Mouse (Mus musculus) limb, embryonic 10.5 days (tissue): ENCODE results near the gene Trim17. TPM values are rescaled to one million over a fixed set of nuclear protein-coding genes. Genes with fewer than 3 reads are reported as not detected.

ENCODE experiments used
- DNase-seq: peaks from one replicate; pipeline ENCODE4 v3.0.0-alpha.2; 2017; ENCODE audit warnings: low spot score
- H3K27ac ChIP-seq: fragments of 300-500 bp; sonication (generic); 2 replicates; pipeline ENCODE4 v1.5.1; 2016; ENCODE audit warnings: mild to moderate bottlenecking
- H3K27me3 ChIP-seq: fragments of 300-500 bp; sonication (generic); 2 replicates; pipeline ENCODE4 v1.6.1; 2016; ENCODE audit warnings: low read depth, mild to moderate bottlenecking; ENCODE audit not compliant: poor library complexity, severe bottlenecking
- H3K36me3 ChIP-seq: fragments of 300-500 bp; sonication (generic); 2 replicates; pipeline ENCODE4 v1.6.1; 2016; ENCODE audit warnings: mild to moderate bottlenecking, moderate library complexity
- H3K4me1 ChIP-seq: fragments of 300-500 bp; sonication (generic); 2 replicates; pipeline ENCODE4 v1.6.1; 2016
- H3K4me3 ChIP-seq: fragments of 300-500 bp; sonication (generic); 2 replicates; pipeline ENCODE4 v1.5.1; 2016; ENCODE audit warnings: mild to moderate bottlenecking, moderate library complexity
- H3K9me3 ChIP-seq: fragments of 300-500 bp; sonication (generic); replicated peaks from 2 replicates; pipeline ENCODE4 v1.6.1; 2016; ENCODE audit warnings: mild to moderate bottlenecking
- WGBS: fragments of 180-500 bp; shearing (Covaris S2); methylation state at CpG from one replicate; pipeline ENCODE4 v1.1.7; 2016; 5-methylcytosine and 5-hydroxymethylcytosine counted together
- polyA plus RNA-seq: library from polyadenylated mRNA; unstranded; fragments of >200 nt; fragmentation: Nextera tagmentation; extraction: Ambion mirVana; gene quantifications from 2 replicates; pipeline ENCODE4 v1.2.1, GENCODE M21; 2016

Trim17 gene
- polyA plus RNA-seq, 1 experiment from 2014 or later, result 0.35 TPM

- H3K27ac ChIP-seq, result no peak overlapping the region
Observed at GRCm38 (mm10) chr11:58929055-58929454, 25.4 kb upstream of the Trim17 start.

GRCm38 (mm10) chr11:58929641-58930040 lies 24.8 kb upstream of the Trim17 start:
- H3K4me3 ChIP-seq, result no peak overlapping the region
- WGBS, result 50% methylated on average over 3 of the region's 3 CpGs
- no peaks in the 10 kb centered on the region for H3K9me3 ChIP-seq
- no peak for DNase-seq
- H3K27ac ChIP-seq, result no peak overlapping the region
- H3K4me1 ChIP-seq, result 0 out of 2 replicates have a peak, but pooled peaks cover 6% of the 10 kb centered on the region
- no peaks in the 10 kb centered on the region for H3K27me3 ChIP-seq
- H3K36me3 ChIP-seq, result peaks cover 39% of the 10 kb centered on the region

More at GRCm38 (mm10) chr11:58929055-58929454, 25.4 kb upstream of the Trim17 start:
- peaks cover 33% of the 10 kb centered on the region for H3K36me3 ChIP-seq
- no peak overlapping the region for H3K4me3 ChIP-seq
- no peak for DNase-seq
- H3K4me1 ChIP-seq, result 0 out of 2 replicates have a peak, but pooled peaks cover 6% of the 10 kb centered on the region
- no peaks in the 10 kb centered on the region for H3K9me3 ChIP-seq
- 67% methylated on average over 4 of the region's 4 CpGs for WGBS
- no peaks in the 10 kb centered on the region for H3K27me3 ChIP-seq

GRCm38 (mm10) chr11:58930254-58930653 lies 24.2 kb upstream of the Trim17 start:
- Histone ChIP-seq H3K4me1 (0 out of 2 replicates have a peak, but pooled peaks cover 6% of the 10 kb centered on the region), H3K27me3 (no peaks in the 10 kb centered on the region), H3K27ac (no peak overlapping the region), H3K36me3 (peaks cover 44% of the 10 kb centered on the region), H3K9me3 (no peaks in the 10 kb centered on the region), H3K4me3 (no peak overlapping the region)
- DNase-seq, result no peak
- 87% methylated on average over 3 of the region's 3 CpGs for WGBS

- H3K4me3 ChIP-seq, result no peak overlapping the region
- H3K36me3 ChIP-seq, result peaks cover 56% of the 10 kb centered on the region
- H3K27ac ChIP-seq, result no peak overlapping the region
- H3K4me1 ChIP-seq, result 0 out of 2 replicates have a peak, but pooled peaks cover 6% of the 10 kb centered on the region
- no peaks in the 10 kb centered on the region for H3K27me3 ChIP-seq
- DNase-seq, result no peak
- 88% methylated on average over 4 of the region's 4 CpGs for WGBS
- H3K9me3 ChIP-seq, result no peaks in the 10 kb centered on the region
Observed at GRCm38 (mm10) chr11:58931576-58931975, 22.9 kb upstream of the Trim17 start.

- Histone ChIP-seq H3K27me3 (no peaks in the 10 kb centered on the region), H3K27ac (peak overlapping the region; percentile 94), H3K9me3 (no peaks in the 10 kb centered on the region), H3K4me3 (peak overlapping the region; percentile 83), H3K4me1 (peaks cover 20% of the 10 kb centered on the region), H3K36me3 (peaks cover 40% of the 10 kb centered on the region)
- under 1% methylated on average over 13 of the region's 13 CpGs for WGBS
- DNase-seq, result no peak
Observed at GRCm38 (mm10) chr11:58937909-58938308, 16.6 kb upstream of the Trim17 start.

GRCm38 (mm10) chr11:58938322-58939087 lies 16.0 kb upstream of the Trim17 start, which contains the start of gene Rnf187:
TSS of gene Rnf187 (minus strand) at chr11:58938916.
- WGBS, result under 1% methylated on average over 95 of the region's 95 CpGs
- peak; percentile 94 for DNase-seq
- Histone ChIP-seq H3K4me1 (peaks cover 20% of the 10 kb centered on the region), H3K27ac (peak within 1 kb of the TSS; percentile 94), H3K4me3 (peak within 1 kb of the TSS; percentile 83), H3K36me3 (peaks cover 34% of the 10 kb centered on the region), H3K27me3 (no peaks in the 10 kb centered on the region; the same call in 1 of the 2 replicates), H3K9me3 (no peaks in the 10 kb centered on the region)

- WGBS, result 22% methylated on average over 6 of the region's 6 CpGs
- Histone ChIP-seq H3K27ac (peak overlapping the region; percentile 94), H3K36me3 (peaks cover 29% of the 10 kb centered on the region), H3K4me1 (peaks cover 20% of the 10 kb centered on the region), H3K4me3 (peak overlapping the region; percentile 83), H3K27me3 (peaks cover 5% of the 10 kb centered on the region), H3K9me3 (no peaks in the 10 kb centered on the region)
- no peak for DNase-seq
Observed at GRCm38 (mm10) chr11:58939088-58939439, 15.4 kb upstream of the Trim17 start.

- Histone ChIP-seq H3K4me3 (no peak overlapping the region), H3K27me3 (peaks cover 54% of the 10 kb centered on the region), H3K9me3 (no peaks in the 10 kb centered on the region), H3K27ac (no peak overlapping the region), H3K36me3 (no peaks in the 10 kb centered on the region), H3K4me1 (peaks cover 4% of the 10 kb centered on the region)
- no peak for DNase-seq
- WGBS, result 74% methylated on average over 5 of the region's 5 CpGs
Observed at GRCm38 (mm10) chr11:58944136-58944535, 10.3 kb upstream of the Trim17 start.

- no peak overlapping the region for H3K4me3 ChIP-seq
- DNase-seq, result no peak
- H3K27ac ChIP-seq, result no peak overlapping the region
- WGBS, result 73% methylated on average over 3 of the region's 3 CpGs
- no peaks in the 10 kb centered on the region for H3K9me3 ChIP-seq
- H3K4me1 ChIP-seq, result peaks cover 11% of the 10 kb centered on the region
- peaks cover 86% of the 10 kb centered on the region for H3K27me3 ChIP-seq
- no peaks in the 10 kb centered on the region for H3K36me3 ChIP-seq
Observed at GRCm38 (mm10) chr11:58947306-58947705, 7.2 kb upstream of the Trim17 start.

- peak overlapping the region; percentile 46 for H3K4me3 ChIP-seq
- peaks cover 92% of the 10 kb centered on the region for H3K27me3 ChIP-seq
Observed at GRCm38 (mm10) chr11:58947798-58948528, 6.5 kb upstream of the Trim17 start.

GRCm38 (mm10) chr11:58948542-58949479 lies 5.7 kb upstream of the Trim17 start, which contains the start of gene Hist3h2ba:
TSS of gene Hist3h2ba (plus strand) at chr11:58948920.
- H3K4me3 ChIP-seq, result peak within 1 kb of the TSS; percentile 46
- peak; percentile 66 for DNase-seq
- WGBS, result under 1% methylated on average over 48 of the region's 48 CpGs

More at GRCm38 (mm10) chr11:58947798-58948528, 6.5 kb upstream of the Trim17 start:
- 22% methylated on average over 23 of the region's 23 CpGs for WGBS
- no peaks in the 10 kb centered on the region for H3K9me3 ChIP-seq
- H3K36me3 ChIP-seq, result no peaks in the 10 kb centered on the region
- no peak for DNase-seq
- H3K27ac ChIP-seq, result peak overlapping the region; percentile 79
- H3K4me1 ChIP-seq, result peaks cover 13% of the 10 kb centered on the region

More at GRCm38 (mm10) chr11:58948542-58949479, 5.7 kb upstream of the Trim17 start, which contains the start of gene Hist3h2ba:
- Histone ChIP-seq H3K27ac (peak within 1 kb of the TSS; percentile 79), H3K9me3 (no peaks in the 10 kb centered on the region), H3K36me3 (no peaks in the 10 kb centered on the region), H3K27me3 (peaks cover 98% of the 10 kb centered on the region), H3K4me1 (peaks cover 22% of the 10 kb centered on the region)
